Mouse (Mus musculus): Measurements from ENCODE around the gene Dock9.

The Dock9 gene

DNA sequence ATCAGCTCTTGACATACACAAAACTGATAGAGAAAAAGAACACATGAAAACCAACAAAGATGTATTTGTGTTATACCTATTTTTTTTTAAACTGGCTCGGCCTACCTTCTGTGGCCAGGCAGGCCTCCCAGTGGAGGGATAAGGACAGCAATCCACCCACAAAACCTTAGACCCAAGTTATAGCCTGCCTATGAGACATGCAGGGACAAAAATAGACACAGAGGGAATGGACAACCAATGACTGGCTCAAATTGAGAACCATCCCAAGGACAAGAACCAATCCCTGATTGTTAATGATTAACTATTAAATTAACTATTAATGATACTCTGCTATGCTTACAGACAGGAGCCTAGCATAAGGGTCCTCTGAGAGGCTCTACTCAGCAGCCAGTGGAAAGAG lies 133.7 kb downstream of the Dock9 start:
- no peak for DNase-seq (ENCODE audit: low read depth, low spot score)

DNA sequence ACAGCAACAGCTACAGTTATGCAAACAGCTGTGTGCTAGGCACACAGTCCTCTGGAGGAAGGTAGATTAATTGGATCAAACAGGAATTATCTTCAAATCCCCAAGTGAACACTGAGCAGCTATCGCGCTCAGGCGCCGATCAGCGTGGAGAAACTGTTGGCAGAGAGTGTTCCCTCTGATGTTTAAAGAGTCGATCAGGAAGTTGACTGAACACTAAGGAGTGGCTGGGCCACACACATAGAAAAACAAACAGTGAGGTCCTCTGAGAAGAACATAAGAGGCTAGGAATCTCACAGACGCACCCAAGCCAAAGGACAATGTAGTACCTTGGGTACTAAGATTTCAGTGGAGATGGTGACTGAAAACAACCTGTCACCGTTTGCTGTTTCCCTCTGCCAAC lies 136.7 kb downstream of the Dock9 start:
- no peak for DNase-seq (ENCODE audit: low read depth, low spot score)

DNA sequence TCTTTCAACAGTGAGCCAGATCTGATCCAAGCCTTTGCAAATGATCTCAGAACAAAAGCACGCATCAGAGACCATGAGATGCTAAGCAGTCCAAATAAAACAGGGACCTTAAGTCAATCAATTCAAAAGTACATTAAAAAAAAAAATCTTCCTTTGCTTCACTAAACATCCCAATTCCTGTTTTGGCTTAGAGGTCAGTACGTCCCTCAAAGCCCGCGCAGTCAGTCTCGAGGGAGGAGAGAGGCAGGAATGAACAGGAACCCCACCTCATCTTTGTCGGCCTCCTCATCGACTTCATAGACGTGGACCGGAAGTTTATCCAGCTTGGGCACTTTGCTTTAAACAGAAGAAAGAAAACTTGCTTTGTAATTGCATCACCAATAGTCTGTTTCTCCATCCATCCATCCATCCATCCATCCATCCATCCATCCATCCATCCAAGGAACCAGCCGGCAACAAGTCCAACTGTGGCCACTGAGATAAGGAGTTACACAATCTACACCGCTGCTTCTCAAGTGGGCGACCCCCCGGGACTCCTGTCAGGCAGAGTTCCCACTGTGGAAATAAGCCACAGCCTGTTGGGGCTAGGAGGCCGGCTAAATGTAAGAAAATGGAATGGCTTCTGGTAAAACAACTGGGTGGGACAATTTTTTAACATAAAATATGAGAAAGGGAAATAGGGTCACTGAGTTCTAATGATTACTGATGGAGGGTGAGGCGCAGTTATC lies 137.3 kb downstream of the Dock9 start:
- DNase-seq (ENCODE audit: low read depth, low spot score), result no peak

DNA sequence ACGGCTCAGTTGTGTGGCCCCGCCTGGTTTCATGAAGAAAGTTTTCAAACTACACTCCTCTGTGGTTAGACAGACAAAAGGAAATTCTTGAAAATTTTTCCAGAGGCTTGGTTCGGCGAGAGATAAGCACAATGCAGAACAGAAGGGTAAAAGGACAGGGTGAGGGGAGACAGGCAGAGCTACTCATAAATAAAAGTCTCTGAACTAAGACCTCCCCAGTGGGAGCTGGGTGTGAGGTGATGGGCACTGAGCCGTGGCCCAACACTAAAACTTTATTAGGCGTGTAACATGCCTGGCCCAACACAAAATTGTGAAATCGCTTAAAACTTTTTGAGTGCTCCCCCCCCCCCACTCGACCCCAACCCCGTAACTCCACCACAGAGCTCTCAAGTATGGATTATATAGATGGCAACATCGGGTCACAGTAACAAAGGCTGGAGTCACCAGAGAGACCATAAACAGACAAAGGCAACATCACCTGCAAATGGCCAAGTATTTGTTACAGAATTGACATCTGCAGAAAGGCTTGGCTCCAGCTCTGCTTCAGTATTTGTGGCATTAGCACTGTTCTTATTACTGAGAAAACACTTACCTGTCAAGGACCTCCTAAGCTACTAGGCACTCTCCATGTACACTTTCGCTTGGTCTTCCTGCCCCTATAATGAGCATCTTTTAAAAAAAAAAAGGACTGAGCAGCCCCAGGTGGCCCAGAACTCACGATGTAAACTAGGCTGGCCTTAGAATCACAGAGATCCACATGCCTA lies 138.4 kb downstream of the Dock9 start:
- no peak for DNase-seq (ENCODE audit: low read depth, low spot score)

GRCm38 (mm10) chr14:121658537-121658936 lies 139.1 kb downstream of the Dock9 start:
- no peak for DNase-seq (ENCODE audit: low read depth, low spot score)

DNA sequence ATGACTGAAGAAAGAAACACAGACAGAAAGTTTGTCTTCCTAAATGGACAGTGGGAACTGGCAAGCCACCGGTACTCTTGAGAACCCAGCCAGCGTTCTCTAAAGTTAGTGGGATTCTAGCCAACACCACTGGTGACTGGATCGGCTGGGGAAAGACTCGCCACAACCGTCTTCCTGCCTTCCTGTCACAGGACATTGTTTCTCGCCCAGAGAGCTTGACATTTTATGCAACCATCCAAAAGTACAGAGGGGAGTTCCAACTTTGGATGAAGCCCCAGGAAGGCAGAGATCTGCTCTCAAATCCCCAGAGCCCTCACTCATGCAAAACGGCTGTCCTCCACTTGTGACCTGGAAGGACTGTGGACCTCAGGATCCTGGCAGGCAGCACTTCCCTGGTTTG lies 140.0 kb downstream of the Dock9 start:
- no peak for DNase-seq (ENCODE audit: low read depth, low spot score)

- no peak for DNase-seq (ENCODE audit: low read depth, low spot score)
These were observed 140.7 kb downstream of the Dock9 start for GRCm38 (mm10) chr14:121656912-121657311.

DNA sequence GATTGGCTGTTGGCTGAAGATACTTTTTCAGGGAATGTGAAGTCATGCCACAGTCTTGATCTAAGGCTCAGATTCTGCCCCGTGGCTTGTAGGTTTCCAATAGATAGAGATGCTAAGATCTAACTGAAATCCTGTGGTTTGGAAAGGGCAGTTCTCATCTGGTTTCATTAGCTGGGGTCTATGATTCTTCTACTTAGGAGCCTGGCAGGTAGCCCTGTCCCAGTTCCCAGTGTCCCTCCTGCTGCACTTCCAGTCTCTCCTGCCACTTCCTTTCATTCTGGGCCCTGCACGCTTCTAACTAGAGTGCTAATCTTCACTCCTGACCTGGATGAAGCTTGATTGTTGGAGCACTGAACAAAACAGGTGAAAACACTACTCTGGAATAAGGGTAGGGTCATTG lies 142.7 kb downstream of the Dock9 start:
- DNase-seq (ENCODE audit: low read depth, low spot score), result no peak

GRCm38 (mm10) chr14:121654416-121654967 lies 143.1 kb downstream of the Dock9 start:
- no peak for DNase-seq (ENCODE audit: low read depth, low spot score)

GRCm38 (mm10) chr14:121653717-121654116 lies 143.9 kb downstream of the Dock9 start:
- DNase-seq (ENCODE audit: low read depth, low spot score), result no peak

- DNase-seq (ENCODE audit: low read depth, low spot score), result no peak
These were observed 144.4 kb downstream of the Dock9 start for GRCm38 (mm10) chr14:121653241-121653640.

- DNase-seq (ENCODE audit: low read depth, low spot score), result no peak
These were observed 149.0 kb downstream of the Dock9 start for GRCm38 (mm10) chr14:121648581-121649060.

DNA sequence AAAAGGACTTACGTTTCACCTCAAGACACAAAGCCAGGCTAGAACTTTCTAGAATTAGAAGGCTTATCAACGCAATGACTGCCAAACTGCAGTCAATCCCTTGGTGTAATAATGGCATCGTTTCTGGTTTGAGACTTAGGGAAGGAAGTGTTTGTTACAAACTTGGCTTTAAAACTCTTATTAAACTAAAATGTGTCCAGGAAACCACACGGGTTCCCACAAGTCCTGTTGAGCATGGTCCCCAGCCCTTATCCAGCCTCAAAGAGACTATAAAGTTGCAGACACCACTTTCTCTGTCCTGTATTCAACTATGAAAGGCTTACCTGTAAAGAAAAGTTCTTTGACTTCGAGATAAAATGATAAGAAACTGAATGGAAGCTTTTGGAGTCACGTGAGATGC lies 149.9 kb downstream of the Dock9 start:
- no peak for DNase-seq (ENCODE audit: low read depth, low spot score)

DNA sequence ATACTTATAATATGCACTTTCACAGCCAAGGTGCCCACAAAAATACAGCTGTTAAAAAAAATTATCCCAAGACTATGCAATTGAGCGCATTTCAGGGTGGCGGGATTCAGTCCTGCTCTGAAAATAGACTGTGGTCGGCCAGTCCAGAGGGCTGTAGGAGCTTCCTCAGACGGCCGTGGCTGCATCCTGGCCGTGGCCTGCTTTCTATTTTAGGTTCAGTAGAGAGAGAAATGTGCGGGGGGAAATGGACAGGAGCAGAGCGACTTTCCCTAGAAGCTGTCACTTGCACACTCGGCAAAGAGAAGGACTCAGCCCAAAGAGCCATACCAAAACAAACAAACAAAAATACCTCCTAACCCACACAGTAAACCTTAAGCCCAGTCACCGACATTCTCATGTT lies 151.0 kb downstream of the Dock9 start:
- DNase-seq (ENCODE audit: low read depth, low spot score), result no peak

DNA sequence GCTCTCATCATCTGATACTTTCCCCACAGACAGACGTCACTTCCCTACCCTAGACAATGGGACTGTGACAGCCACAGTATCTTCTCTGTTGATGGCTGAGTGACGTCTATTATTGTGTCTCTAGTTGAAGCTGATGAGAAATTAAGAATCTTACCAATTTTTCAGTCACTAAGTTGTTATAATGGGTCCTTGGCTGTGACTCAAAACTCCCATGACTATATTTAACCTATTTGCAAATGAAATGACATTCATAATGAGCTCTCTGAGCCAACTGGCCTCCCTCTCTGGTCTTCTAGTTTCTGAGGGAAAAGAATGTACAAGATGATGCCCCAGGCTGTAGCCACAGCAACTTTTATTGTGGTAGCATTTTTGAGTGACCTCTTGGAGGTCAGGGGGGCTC lies 153.3 kb downstream of the Dock9 start:
- peak; percentile 18 for DNase-seq (ENCODE audit: low read depth, low spot score)

- DNase-seq (ENCODE audit: low read depth, low spot score), result peak; percentile 21
These were observed 156.4 kb downstream of the Dock9 start for GRCm38 (mm10) chr14:121641271-121641670.

DNA sequence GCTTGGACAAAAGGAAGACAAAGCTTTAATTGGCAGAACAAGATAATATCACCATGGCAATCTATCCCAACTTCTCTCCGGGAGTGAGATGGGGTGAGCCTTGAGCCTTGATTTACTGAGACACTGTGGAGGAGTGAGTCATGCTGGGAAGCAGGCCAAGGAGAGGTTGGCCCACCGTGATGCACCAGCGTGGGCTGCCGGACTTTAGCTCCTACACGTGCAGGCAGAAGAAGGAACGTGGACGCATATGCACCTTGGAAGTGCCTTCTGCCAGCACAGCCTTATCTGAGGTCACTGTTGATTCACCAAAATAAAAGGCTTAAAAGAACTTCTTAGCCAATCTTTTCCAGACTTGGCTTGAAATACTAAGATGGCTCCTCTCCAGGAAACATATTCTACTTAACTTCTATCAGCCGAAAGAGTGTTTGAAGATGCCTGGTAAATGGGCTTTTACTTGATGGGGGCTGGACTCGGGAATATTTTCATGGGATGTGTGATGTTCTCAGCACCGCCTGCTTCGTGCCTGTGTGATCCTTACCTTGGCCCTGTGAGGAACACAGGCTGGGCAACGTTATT lies 160.6 kb downstream of the Dock9 start:
- no peak for DNase-seq (ENCODE audit: low read depth, low spot score)

GRCm38 (mm10) chr14:121634736-121635430 lies 162.8 kb downstream of the Dock9 start:
- no peak for DNase-seq (ENCODE audit: low read depth, low spot score)

GRCm38 (mm10) chr14:121634093-121634735 lies 163.4 kb downstream of the Dock9 start:
- no peak for DNase-seq (ENCODE audit: low read depth, low spot score)

GRCm38 (mm10) chr14:121631934-121632333 lies 165.7 kb downstream of the Dock9 start:
- no peak for DNase-seq (ENCODE audit: low read depth, low spot score)

GRCm38 (mm10) chr14:121626741-121627140 lies 170.9 kb downstream of the Dock9 start:
- no peak for DNase-seq (ENCODE audit: low read depth, low spot score)

All from A20 (cell line).